Mouse (Mus musculus): ENCODE measurements around the gene Hnrnpa1.
A peak's percentile ranks its signal among the peaks of the same experiment; 100 is the strongest.
"Not testable (repeated sequence)": the region's sequence is repeated elsewhere in the genome, so short reads cannot be mapped to it uniquely, and the experiment has no call there.

The Hnrnpa1 gene

DNA sequence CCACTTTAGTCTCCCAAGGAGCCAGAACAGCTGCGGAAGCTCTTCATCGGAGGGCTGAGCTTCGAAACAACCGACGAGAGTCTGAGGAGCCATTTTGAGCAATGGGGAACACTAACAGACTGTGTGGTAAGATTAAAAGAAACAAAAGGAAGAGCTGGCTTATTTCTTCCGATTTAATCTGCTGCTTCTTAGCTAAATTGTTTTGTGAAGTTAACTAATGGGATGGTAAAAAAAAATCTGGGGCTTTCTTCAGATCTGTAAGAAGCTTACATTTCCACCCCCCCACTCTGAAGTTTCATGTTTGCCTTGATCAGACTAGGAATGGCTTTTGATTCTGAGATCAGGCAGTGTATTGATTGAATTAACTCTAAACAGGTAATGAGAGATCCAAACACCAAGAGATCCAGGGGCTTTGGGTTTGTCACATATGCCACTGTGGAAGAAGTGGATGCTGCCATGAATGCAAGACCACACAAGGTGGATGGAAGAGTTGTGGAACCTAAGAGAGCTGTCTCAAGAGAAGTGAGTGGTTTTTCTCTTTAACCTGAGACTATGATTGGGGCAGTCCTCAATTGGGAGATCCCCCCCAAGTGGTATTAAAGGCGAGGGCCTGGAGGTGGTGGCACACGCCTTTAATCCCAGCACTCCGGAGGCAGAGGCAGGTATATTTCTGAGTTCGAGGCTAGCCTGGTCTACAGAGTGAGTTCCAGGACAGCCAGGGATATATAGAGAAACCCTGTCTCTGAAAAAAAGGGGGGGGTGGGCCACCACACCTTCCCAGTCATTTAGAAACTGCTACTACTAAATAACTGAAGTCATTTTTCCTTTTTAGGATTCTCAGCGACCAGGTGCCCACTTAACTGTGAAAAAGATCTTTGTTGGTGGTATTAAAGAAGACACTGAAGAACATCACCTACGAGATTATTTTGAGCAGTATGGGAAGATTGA lies 1.1 kb downstream of the Hnrnpa1 start:
- DNase-seq (ENCODE audit: low spot score) = peak; percentile 44

DNA sequence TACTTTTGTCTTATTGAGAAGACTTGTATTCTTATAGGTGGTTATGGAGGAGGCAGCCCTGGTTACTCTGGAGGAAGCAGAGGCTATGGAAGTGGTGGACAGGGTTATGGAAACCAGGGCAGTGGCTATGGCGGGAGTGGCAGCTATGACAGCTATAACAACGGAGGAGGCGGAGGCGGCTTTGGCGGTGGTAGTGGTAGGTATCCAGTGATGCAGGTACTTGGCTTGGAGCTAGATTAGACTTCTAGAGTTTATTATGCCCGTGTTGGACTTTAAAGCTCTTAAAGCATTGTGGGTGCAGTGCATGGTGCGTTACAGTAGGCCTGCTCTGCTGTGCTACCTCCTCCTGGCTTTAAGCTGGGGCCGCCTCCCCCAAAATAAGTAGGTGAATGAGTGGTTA lies 2.7 kb downstream of the Hnrnpa1 start:
- peak; percentile 26 for DNase-seq (ENCODE audit: low spot score)

DNA sequence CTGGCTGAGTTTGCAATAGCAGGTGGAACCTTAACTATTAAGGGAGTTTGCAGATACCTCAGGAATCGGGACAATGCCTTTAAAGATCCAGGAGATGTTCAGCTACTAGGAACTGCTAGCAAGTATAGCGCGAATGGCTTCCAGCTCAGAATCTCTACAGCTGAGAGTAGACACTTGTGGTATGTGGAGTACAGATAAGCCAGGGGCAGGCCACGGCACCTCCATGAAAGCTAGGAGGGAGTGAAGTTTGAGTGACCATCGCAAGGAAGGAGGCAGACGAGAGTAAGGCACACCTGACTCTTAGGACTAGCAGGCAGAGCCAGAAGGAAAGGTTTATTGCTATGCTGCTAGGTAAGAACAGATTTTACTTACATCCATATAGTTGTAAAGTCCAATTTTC lies 5.4 kb downstream of the Hnrnpa1 start:
- DNase-seq (ENCODE audit: low spot score) = no peak

DNA sequence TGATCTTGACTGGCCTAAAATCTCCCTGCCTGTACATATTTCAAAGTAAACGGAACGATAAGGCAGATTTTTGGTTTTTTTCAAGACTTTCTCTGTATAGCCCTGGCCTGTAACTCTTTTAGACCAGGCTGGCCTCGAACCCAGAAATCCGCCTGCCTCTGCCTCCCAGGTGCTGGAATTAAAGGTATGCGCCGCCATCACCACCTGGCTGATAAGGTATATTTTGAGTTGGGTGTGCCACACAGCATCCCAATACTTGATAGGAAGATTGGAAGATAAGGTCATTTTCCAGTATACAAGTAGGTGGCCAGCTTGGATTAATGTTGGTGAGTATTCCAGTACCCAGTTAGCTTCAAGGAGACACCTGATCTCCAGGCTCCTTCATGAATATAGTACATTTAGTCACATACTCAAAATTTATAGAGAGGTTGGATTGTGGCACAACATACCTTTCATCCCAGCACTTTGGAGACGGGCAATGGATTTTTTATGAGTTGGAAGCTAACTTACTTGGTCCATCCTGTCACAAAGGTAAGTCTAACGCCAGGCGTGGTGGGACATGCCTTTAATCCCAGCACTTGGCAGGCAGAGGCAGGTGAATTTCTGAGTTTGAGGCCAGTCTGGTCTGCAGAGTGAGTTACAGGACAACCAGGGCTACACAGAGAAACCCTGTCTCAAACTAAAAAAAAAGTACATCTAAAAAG lies 7.0 kb downstream of the Hnrnpa1 start:
- no peak for DNase-seq (ENCODE audit: low spot score)

DNA sequence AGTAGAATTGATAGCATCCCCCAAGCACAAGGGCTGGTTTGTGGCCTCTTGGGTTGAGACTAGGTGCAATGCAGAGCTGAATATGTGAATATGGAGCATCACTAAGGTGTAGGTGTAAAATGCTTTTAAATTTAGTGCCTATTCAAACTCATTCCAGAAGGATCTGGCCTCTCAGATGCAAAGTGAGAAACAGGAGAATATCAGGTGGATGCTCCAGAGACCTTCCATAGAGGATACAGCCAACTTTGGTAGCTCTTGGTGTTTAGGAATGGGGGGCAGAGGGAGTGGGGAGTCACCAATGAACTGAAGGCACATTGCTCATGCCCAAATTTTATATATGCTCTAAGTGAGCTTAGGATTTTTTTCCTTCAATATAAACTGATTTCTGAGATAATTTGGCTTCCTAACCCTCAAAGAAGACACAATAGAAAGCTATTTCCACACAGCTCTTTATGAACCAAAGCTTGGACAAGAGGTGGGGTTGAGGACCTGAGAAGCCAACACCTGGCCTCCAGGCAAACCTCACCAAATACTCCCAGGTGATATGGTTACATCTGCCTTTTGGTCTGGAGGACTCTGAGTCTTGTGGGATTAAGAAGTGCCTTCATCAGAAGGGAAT lies 7.7 kb downstream of the Hnrnpa1 start:
- no peak for DNase-seq (ENCODE audit: low spot score)

DNA sequence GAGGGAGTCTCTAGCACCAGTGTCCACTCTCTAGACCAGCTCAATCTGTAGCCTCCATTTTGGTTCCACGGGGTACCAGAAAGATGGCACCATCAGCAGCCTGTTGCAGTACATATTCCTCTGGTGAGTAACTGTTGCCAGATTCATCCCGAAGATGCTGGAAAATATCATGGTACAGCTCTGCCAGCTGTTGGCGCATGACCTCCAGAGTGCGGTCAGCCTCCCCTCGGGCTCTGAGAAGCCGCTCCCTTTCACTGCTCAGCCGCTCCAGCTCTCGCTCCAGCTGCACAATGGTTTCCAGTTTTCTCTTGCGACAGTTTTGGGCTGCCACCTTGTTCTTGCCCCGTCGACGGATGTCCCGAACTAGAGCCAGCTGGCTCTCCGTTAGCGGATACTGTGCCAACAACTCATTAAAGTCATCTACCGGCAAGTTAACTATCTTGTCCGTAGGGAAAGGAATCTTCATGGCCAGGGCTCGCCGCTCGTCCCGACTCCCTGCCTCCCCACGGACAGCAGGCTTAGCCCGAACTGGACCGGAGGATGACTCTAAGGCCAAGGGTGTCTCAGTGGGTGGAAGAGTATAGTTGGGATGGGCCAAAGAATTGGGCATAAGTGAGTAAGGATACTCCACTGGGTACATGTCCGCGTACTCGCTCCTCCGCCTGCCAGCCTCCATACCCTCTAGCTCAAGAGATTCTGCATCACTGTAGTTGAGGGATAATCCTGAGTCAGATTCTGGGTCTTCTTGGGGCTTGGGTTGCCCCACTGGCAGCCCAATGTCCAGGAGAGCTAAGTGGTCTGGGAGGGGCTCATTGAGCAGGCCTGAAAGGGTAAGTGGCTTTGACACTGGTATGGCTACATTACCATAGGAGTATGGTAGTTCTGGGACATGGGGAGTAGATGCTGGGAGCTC lies 8.4 kb downstream of the Hnrnpa1 start:
- peak; percentile 23 for DNase-seq (ENCODE audit: low spot score)

DNA sequence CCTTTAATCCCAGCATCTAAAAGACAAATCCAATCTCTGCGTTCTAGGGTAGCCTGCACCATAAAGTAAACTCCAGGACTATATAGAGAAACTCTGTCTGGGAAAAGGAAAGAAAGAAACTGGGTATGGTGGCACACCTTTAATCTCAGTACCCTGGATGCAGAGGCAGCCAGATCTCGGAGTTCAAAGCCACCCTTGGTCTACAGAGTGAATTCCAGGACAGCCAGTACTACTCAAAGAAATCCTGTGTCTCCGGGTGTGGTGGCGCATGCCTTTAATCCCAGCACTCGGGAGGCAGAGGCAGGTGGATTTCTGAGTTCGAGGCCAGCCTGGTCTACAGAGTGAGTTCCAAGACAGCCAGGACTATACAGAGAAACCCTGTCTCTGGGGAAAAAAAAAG lies 9.3 kb downstream of the Hnrnpa1 start:
- DNase-seq (ENCODE audit: low spot score) = not testable (repeated sequence)

DNA sequence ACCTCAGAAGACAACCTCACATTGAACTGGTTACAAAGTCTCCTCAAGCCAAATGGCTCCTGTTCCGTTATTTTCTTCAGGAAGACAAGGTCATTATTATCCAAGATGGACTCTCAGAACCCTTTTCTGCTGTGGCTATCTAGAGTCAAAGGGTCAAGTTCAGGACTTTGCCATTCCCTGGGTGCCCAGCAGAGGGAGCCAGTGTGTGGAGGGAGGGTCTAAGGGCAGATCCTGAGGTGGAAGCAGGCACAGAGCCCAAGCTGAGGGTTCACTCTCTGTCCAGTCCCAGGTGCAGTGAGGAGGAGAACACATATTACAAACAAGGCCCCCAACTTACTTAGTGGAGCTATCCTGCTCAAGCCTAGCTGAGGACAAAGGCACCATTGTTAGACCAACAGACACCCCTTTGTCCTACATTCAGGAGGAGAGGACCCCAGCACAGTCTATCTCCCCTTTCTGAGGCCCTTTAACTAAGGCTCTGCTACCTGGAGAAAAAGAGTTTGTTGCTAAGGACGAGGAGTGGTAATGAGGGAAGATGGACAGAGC lies 10.0 kb downstream of the Hnrnpa1 start:
- peak; percentile 79 for DNase-seq (ENCODE audit: low spot score)

DNA sequence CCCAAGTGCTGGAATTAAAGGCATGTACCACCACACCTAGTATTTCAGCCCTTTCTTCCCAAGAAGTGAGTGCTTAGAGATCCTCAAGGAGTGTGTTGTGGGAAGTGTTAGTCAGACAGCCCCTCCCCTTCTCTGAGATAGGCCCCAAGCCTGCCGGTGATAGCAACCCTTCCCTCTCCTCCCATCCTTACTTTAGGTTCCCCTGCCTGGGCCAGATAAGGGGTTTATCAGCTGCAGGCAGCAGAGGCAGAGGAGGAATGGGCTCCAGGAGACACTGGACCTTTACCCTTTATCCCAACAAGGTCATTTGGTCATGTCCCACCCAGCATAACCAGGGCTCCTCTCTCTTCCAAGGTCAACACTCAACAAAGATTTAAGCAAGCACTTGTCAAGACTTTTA lies 11.4 kb downstream of the Hnrnpa1 start:
- DNase-seq (ENCODE audit: low spot score) = no peak

DNA sequence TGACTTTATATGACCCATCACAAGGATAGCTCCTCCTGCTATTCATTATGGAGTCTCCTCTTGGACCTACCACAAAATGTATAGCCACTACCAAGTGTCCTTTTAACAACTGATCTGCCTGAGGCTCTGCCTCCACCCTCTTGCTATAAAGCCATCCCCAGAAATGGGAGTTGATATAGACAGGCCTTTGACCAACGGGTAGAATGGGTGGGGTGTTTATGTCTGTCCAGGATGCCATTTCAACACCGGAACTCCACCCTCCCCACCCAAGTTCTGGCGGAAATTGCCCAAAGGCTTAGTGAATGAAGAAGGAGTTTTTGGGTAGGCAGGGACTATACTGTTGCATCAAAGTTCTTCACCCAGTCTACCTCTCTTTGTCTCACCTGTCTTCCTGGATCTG lies 12.4 kb downstream of the Hnrnpa1 start:
- no peak for DNase-seq (ENCODE audit: low spot score)

DNA sequence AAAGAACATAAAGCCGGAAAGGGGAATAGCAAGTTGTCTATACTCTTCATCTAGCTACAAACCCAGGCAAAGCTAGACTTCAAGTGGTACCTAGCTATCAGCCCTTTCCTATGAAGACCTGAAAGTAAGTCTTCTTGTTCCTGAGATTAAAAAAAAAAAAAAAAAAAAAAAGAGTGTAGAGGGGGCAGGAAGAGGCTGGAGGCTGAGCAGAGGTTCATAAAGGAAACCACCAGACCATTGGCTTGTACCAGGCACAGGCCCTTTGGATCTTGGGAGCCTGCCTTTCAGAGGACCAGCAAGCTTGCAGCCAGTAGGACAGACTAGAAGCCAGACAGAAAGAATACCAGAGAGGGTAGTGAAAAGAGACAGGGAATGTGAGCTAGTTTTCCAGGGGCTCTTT lies 13.1 kb downstream of the Hnrnpa1 start:
- no peak for DNase-seq (ENCODE audit: low spot score)

DNA sequence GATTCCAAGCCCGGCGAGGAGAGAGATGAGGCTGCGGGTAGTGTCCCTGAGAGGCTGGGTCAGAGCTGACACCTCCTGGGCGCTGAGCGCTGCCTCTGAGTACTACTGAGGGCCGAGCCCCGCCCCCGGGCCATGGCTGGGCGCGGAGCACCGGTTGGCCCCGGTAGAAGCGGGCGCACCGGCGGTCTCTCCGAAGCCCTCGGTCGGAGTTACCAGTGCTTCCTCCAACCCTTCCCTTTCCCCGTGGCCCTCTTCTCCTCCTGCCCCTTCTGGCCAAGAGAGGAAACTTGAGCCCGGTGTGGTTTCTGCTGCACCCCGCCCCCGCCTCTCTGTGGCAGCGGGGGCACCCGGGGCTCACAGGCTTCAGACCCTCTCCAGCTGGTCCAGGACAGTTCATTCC lies 14.9 kb downstream of the Hnrnpa1 start:
- DNase-seq (ENCODE audit: low spot score) = no peak

DNA sequence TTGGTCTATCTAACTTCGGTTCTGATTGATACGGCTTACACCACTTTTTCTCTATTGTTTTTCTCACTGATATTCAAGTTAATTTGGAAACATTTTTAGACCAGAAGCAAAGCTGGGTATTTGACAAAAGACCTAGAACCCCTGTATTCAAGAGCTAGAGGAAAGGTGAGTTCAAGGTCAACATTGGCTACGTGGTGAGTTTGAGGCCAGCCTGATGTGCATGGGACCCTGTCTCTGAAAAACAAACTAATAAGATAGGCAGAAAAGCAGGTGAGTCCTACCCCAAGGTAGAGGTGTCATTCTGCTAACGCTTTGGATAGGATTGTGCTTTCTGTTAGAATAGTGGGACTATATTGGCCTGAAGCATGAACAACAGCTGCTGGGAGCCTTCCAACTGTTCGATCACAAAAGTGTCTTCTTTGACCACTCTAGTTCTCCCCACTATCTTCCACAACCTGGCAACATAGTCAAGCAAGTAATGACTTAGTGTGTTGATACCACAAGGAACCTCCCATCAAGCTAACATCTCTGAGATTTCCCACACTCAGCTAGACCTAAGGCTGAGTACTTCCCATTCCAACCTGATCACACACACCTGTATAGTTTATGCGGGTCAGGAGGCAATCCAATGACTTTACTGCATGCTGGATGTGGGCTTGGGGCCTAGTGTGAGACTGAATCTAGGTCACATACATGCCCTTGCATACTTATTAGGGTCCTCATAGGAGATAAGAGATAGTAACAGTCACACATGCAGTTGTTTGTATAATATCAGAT lies 16.2 kb downstream of the Hnrnpa1 start:
- DNase-seq (ENCODE audit: low spot score) = no peak

DNA sequence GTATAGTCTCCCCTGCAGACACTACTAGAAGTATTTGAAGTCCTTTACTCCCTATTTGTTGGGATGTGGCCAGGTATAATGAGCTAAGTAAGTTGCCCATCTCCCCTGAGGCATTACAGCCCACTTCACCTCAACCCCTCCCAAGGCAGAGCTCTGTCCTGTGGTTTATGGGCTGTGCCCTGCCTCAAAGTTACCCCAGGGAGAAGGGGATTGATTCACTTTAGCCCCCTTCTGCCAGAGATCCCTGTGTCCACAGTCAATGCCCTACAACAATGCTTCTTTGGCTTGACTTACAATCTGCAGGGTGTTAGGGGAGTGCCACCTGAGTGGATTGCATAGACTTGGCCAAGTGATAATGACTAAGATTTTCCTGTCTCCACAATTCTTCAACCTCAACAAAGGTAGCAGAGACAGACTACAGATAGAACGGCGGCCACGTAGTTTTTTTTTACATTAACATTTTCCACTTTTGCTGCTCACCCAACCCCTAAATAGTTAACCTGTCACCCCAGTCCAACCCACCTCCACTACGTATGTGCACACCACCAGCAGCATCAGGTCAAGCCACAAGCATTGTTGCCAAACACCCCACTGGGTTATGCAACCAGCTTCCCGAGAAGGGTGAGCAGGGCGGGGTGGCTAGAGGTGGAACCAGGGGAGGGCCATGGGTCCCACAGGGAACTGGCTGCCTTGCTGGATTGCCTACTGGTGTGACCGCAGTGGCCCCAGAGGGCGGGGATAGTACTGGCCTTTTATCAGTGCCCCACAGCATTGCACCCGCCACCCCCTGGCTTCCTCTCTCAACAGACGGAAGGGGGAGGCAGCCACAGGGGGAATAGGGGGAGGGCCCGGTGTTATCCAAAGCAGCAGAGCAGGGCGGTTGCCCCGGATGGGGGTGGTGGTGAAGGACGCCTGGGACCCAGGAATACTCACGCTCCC lies 17.8 kb downstream of the Hnrnpa1 start, which contains the start of gene Nfe2:
TSS of gene Nfe2 (minus strand) at position 614 of the 939 bp plus-strand sequence.
- no peak for DNase-seq (ENCODE audit: low spot score)

DNA sequence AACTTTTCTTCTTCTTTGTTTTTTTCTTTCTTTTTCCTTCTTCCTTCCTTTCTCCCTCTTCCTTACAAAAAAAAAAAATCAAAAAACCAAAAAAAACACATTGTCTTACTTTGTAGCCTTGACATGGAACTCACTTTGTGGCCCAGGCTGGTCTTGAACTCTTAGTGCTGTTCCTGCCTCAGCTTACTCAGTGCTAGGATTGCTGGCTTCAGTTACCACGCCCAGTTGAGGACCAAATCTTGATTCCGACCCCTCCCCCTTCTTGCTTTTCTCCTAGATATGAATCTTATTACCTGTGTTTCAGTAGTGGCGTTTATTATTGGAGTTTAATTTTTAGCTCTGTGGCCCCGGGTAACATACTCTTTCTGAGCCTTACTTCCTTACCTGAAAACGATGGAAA lies 18.9 kb downstream of the Hnrnpa1 start:
- no peak for DNase-seq (ENCODE audit: low spot score)

DNA sequence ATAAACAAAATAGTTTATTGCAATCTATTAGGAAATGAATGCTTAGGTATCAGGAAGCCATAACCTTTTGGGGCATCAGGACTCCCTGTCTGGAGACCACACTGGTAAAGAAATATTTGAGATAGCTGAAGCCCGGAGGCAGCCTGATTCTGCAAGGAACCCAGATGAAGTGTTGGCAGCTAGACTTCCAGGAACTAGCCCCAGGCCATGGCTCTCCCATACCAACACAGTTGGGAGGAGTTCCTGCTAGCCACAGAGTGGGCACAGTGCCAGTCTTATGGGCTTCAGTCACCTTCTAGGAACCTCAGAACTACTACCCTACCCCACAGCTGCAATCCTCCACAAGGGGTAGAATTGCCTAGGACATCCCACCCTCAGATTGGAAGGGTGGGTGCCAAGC lies 19.8 kb downstream of the Hnrnpa1 start:
- no peak for DNase-seq (ENCODE audit: low spot score)

DNA sequence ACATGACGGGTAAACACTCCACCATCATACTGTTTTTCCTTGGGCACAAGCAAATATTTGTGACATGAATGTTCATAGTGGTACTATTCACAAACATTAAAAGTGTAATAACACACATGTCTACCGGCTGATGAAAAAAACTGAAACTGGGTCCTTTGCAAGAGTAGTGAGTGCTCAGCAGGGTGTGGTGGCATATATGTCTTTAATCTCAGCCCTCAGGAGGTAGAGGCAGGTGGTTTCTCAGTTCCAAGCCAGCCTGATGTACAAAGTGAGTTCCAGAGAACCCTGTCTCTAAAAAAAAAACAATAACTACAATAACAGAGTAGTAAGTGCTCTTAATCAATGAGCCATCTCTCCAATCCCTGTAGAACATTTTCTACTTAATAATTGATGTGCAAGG lies 24.6 kb downstream of the Hnrnpa1 start:
- DNase-seq (ENCODE audit: low spot score) = no peak

DNA sequence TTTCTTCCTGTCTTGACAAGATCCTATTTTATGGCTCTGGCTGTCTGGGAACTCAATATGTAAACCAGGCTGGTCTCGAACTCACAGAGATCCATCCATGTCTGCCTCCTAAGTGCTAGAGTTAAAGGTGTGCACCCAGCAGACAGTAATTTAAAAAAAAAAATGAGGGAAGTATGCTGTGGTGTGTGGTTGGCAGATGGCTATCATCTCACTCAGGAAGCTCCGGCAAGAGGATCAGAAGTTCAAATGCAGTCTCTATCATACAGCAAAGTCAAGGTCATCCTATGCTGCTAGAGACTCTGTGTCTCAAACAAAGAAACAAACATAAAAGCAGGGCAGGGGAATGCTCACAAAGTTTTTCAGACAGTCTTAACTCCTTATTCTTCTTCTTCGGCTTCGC lies 28.7 kb downstream of the Hnrnpa1 start:
- DNase-seq (ENCODE audit: low spot score) = no peak
